Mouse (Mus musculus): ENCODE results near the gene Dcaf11. TPM values are rescaled to one million over a fixed set of nuclear protein-coding genes. Genes with fewer than 3 reads are reported as not detected.

The Dcaf11 gene
- 53.7 and 76.2 TPM in 2 replicates for polyA plus RNA-seq (2021; fragmentation: Nextera tagmentation)
- long read RNA-seq, experiment 1, transcript Dcaf11-202 (15 exons, 2,538 nt) = minor isoform, 42 of 682 reads
- long read RNA-seq, experiment 1, transcript Dcaf11-216 (15 exons, 2,624 nt) = minor isoform, 56 of 682 reads
- long read RNA-seq, experiment 1, transcript Dcaf11-201 (15 exons, 2,601 nt) = minor isoform, 116 of 682 reads
- long read RNA-seq, experiment 1, transcript Dcaf11-206 (14 exons, 2,660 nt) = major isoform, 143 of 682 reads
- long read RNA-seq, experiment 1, partial matches to known transcripts = 158 of 682 reads
- long read RNA-seq, experiment 1, other reads (novel, unspliced or antisense) = 158 of 682 reads
- long read RNA-seq, experiment 2, transcript Dcaf11-216 (15 exons, 2,624 nt) = minor isoform, 8 of 80 reads
- long read RNA-seq, experiment 2, transcript Dcaf11-201 (15 exons, 2,601 nt) = minor isoform, 11 of 80 reads
- long read RNA-seq, experiment 2, transcript Dcaf11-206 (14 exons, 2,660 nt) = major isoform, 14 of 80 reads
- long read RNA-seq, experiment 2, partial matches to known transcripts = 13 of 80 reads
- long read RNA-seq, experiment 2, other reads (novel, unspliced or antisense) = 30 of 80 reads

GRCm38 (mm10) chr14:55559799-55560201, at the start of gene Dcaf11:
Gene Dcaf11, plus strand, starts transcription at chr14:55560006.

DNA sequence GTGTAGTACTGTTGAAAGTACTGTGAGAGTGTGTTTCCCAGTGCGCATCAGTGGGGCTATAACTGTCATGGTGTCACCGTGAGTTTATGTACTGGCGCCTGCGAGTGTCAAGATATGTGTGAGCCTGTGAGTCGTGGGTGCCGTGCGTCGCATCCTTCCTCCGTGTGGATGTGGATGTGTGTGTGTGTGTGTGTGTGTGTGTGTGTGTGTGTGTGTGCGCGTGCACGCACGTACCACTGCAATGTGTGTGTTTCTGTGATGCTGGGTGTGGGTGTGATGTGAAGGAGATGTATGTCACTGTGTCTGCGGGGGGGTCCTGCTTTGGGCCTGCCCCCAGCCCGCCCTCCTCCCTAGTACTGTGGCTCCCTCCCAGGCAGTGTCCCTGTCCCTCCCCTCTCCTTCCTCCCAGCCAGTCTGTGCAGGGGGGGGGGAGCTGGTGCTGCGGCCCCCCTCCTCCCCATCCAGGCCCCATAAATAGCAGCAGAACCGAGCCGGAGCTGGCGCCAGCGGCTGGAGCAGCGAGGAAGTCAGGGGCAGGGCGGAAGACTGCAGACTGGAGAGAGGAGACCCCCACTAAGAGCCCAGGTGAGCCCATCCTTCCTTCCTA, 49.6 kb upstream of the Dcaf11 start, which contains the start of gene Cpne6:
TSS of gene Cpne6 (plus strand) at position 321 of the 607 bp plus-strand sequence.

DNA sequence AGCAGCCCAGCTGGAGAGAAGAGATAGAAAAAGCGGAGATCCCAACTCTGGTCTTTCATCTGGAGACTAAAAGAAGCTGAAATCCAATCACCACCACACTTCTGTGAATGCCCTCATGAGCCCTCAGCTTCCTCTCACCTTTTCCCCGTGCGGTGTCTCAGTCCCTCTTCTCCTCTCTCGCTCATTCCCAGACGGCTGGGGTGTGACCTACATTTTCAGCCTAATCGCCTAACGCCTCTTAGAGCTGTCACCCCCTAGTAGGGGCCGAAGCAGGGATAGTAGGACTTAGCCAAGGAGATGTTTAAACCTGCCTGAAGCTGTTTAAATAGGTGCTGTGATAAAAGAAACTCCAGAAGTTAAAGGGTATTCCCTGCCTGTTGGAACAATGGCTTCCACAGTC, 35.0 kb upstream of the Dcaf11 start, which contains the start of gene Nrl:
TSS of gene Nrl (minus strand) at position 197 of the 400 bp plus-strand sequence.

GRCm38 (mm10) chr14:55540067-55540786, 19.6 kb upstream of the Dcaf11 start, which contains the start of gene Pck2:
Gene Pck2, plus strand, starts transcription at chr14:55540266.

GRCm38 (mm10) chr14:55560202-55561073, 632 bp downstream of the Dcaf11 start, which contains the start of gene A730061H03Rik:
Gene A730061H03Rik, minus strand, starts transcription at chr14:55560406.

DNA sequence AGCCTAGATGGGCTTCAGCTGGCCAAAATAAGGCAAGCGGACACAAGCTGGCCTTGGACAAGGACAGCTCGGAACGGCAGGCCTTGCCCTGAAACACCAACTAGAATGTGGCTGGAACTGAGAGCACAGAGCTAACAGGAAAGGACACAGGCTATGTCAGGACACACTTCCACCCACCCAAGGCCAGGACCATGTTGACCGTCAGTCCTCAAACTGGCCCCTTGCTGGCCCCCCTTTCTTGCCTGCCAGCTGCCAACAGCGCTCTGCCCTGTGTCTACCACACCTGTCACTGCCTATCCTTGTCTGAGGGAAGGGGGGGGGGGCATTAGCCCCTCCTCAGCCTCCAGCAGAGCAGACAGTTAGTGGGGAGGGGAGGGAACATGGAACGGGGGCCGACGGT, 15.5 kb downstream of the Dcaf11 start, which contains the start of gene Fitm1:
TSS of gene Fitm1 (plus strand) at position 316 of the 400 bp plus-strand sequence.

DNA sequence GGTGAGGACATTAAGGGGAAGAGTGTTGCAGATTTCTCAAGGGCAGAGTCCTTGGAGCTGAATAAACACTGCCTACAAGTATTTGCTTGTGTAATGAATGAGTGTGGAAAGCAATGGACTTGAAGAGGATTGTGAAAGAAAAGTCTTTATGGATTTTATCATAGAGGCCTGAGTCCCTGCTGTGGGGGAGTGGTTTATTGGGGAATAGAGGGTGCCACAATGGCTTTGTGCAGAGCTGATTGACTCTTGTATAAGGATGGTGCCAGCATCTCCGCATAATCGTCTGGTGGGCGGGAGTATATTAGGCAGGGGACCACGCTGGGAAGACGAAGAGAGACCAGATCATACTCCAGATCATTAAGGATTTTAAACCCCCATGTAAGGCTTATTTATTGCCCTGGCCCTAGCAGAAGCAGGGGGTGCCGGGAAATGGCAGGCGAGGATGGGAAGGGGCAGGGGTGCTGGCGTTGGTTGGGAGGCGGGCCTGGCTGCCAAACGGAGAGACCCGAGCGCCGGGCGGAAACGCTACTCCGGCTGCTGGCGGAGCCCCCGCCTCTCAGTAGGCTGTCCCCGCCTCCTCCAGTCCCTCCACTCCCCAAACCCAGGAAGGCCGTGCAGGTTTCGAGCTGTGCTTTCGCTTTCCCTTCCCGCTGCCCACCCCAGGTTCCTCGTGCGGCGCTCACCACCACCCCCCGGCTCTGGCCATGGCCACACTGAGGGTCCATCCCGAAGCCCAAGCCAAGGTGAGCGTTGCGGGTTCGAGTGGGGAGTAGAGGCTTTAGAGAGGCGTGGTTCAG, 18.3 kb downstream of the Dcaf11 start, which contains the start of gene Psme1:
TSS of gene Psme1 (plus strand) at position 253 of the 797 bp plus-strand sequence.

DNA sequence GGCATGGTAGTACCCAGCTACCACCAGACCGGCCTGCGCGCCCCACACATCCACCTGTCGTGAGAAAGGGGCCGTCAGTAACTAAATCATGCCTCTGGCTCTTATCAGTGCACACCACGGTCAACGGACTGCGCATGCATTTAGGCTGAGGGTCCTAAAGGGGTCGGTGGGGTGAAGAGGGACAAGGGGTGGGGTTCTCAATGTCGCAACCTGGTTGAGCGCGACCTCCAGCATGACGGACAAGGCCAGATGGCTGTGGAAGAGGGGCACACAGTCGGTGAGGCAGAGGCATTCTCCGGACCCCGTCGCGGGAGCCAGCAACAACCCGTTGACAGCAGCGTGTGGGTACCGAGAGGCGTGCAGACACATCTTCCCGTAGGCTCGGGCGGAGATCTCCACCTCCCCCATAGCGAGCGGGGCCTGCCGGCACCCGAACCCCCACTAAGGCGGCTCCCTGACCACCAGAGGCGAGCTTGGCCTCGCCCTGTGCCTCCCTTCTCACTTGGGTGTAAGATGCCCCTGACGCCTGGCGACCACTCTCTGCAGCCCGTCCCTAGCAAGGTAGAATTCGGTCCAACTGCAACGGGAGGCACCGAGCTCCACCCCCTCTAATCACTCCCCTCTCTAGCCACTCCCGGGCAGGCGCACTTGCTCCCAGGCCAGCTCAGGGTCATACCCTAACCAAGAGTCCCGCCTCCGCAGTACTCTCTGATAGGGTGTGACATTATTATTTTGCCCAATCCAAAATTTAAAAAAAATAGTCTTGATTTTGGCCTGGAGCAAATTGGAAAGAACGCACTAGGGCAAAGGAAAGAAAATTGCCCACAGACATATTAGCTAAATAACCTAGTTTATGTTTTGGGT, 25.1 kb downstream of the Dcaf11 start, which contains the start of gene Emc9:
TSS of gene Emc9 (minus strand) at position 601 of the 864 bp plus-strand sequence.

GRCm38 (mm10) chr14:55590748-55591330, 31.0 kb downstream of the Dcaf11 start, which contains the start of gene Psme2:
Gene Psme2, minus strand, starts transcription at chr14:55591113.

DNA sequence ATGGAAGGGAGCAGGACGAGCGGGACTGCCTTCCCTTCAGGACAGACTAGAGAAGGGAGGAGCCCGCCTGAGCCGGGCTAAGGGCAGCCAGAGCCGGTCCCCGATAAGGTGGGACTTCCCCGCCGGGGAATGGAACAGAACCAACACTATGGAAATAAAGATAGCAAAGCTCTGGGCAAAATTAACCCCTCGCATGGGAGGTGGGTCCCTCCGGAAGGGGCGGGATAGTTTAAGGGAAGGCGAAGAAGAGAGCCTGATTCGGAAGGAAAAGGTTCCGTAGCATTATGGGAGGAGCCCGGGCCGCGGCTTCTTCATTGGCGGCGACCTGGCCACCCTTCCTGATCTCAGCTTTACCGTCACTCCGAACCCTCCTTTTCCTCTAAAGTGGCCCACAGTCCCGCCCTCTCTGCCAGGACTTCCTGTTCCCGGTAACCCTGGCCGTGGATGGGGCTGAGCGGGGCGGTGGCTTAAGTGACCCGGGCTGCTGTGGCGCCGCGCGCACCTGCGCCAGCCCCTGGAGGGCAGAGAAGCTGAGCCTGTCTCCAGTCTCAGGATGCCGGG, 31.6 kb downstream of the Dcaf11 start, which contains the start of gene Rnf31:
TSS of gene Rnf31 (plus strand) at position 378 of the 561 bp plus-strand sequence.

DNA sequence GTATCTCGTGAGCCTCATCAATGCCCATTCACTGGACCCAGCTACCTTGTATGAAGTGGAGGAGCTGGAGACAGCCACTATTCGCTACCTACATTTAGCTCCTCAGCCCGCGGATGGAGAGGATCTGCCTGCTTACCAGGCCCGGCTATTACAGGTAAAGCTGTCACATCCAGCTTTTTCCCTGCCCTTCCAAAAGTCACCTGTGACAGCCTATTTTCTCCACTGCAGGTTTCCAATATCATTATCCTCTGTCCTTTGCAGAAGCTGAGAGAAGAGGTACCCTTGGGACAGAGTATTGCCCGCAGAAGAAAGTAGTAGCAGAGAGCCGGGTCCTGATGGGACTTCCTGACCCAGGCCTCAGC, 43.4 kb downstream of the Dcaf11 start, which contains the start of gene Irf9:
TSS of gene Irf9 (plus strand) at position 301 of the 362 bp plus-strand sequence.

GRCm38 (mm10) chr14:55617822-55618221, 58.0 kb downstream of the Dcaf11 start, which contains the start of gene Rec8:
Gene Rec8, plus strand, starts transcription at chr14:55618037.

Other genes with a start within 250 kb of the Dcaf11 start
- 15.8 and 18.1 TPM in 2 replicates for gene Dhrs4, start 81.2 kb upstream of the Dcaf11 start, polyA plus RNA-seq (2021; fragmentation: Nextera tagmentation)
- 1.8 and 2.5 TPM in 2 replicates for gene Carmil3, start 69.4 kb upstream of the Dcaf11 start, polyA plus RNA-seq (2021; fragmentation: Nextera tagmentation)
- gene Cpne6, start 49.6 kb upstream of the Dcaf11 start, polyA plus RNA-seq (2021; fragmentation: Nextera tagmentation) = 154 and 195 TPM in 2 replicates
- gene Nrl, start 35.0 kb upstream of the Dcaf11 start, polyA plus RNA-seq (2021; fragmentation: Nextera tagmentation) = 0.05 TPM in 1 of 2 replicates, not detected in the other
- 19.1 and 25.6 TPM in 2 replicates for gene Pck2, start 19.7 kb upstream of the Dcaf11 start, polyA plus RNA-seq (2021; fragmentation: Nextera tagmentation)
- 0.48 TPM in 1 of 2 replicates, not detected in the other for gene A730061H03Rik, start 400 bp downstream of the Dcaf11 start, polyA plus RNA-seq (2021; fragmentation: Nextera tagmentation)
- not detected in 2 replicates for gene Fitm1, start 15.6 kb downstream of the Dcaf11 start, polyA plus RNA-seq (2021; fragmentation: Nextera tagmentation)
- gene Psme1, start 18.1 kb downstream of the Dcaf11 start, polyA plus RNA-seq (2021; fragmentation: Nextera tagmentation) = 49.1 and 53.6 TPM in 2 replicates
- 112 and 145 TPM in 2 replicates for gene Emc9, start 25.3 kb downstream of the Dcaf11 start, polyA plus RNA-seq (2021; fragmentation: Nextera tagmentation)
- gene Psme2, start 31.1 kb downstream of the Dcaf11 start, polyA plus RNA-seq (2021; fragmentation: Nextera tagmentation) = 98.6 and 102 TPM in 2 replicates
- gene Rnf31, start 31.7 kb downstream of the Dcaf11 start, polyA plus RNA-seq (2021; fragmentation: Nextera tagmentation) = 7.8 and 9.4 TPM in 2 replicates
- 4.2 and 4.3 TPM in 2 replicates for gene Irf9, start 43.6 kb downstream of the Dcaf11 start, polyA plus RNA-seq (2021; fragmentation: Nextera tagmentation)
- 0.65 and 1.0 TPM in 2 replicates for gene Rec8, start 58.0 kb downstream of the Dcaf11 start, polyA plus RNA-seq (2021; fragmentation: Nextera tagmentation)
- gene Ipo4, start 76.0 kb downstream of the Dcaf11 start, polyA plus RNA-seq (2021; fragmentation: Nextera tagmentation) = 40.6 and 51.1 TPM in 2 replicates
- 0.55 TPM in 1 of 2 replicates, not detected in the other for gene Gm49378, start 77.9 kb downstream of the Dcaf11 start, polyA plus RNA-seq (2021; fragmentation: Nextera tagmentation)
- gene Tm9sf1, start 83.8 kb downstream of the Dcaf11 start, polyA plus RNA-seq (2021; fragmentation: Nextera tagmentation) = 24.9 and 28.7 TPM in 2 replicates
- gene Tssk4, start 90.2 kb downstream of the Dcaf11 start, polyA plus RNA-seq (2021; fragmentation: Nextera tagmentation) = 0.11 and 0.22 TPM in 2 replicates
- gene Mdp1, start 100.5 kb downstream of the Dcaf11 start, polyA plus RNA-seq (2021; fragmentation: Nextera tagmentation) = 55.6 and 68.7 TPM in 2 replicates
- 21.2 and 26.0 TPM in 2 replicates for gene Gmpr2, start 111.9 kb downstream of the Dcaf11 start, polyA plus RNA-seq (2021; fragmentation: Nextera tagmentation)
- 603 and 676 TPM in 2 replicates for gene Nedd8, start 112.1 kb downstream of the Dcaf11 start, polyA plus RNA-seq (2021; fragmentation: Nextera tagmentation)
- 12.0 and 12.5 TPM in 2 replicates for gene Tinf2, start 121.8 kb downstream of the Dcaf11 start, polyA plus RNA-seq (2021; fragmentation: Nextera tagmentation)
- gene Tgm1, start 153.9 kb downstream of the Dcaf11 start, polyA plus RNA-seq (2021; fragmentation: Nextera tagmentation) = not detected in 2 replicates
- 37.3 and 41.7 TPM in 2 replicates for gene Rabggta, start 162.3 kb downstream of the Dcaf11 start, polyA plus RNA-seq (2021; fragmentation: Nextera tagmentation)
- gene Dhrs1, start 185.7 kb downstream of the Dcaf11 start, polyA plus RNA-seq (2021; fragmentation: Nextera tagmentation) = 121 and 123 TPM in 2 replicates
- 7.6 and 7.7 TPM in 2 replicates for gene Nop9, start 185.7 kb downstream of the Dcaf11 start, polyA plus RNA-seq (2021; fragmentation: Nextera tagmentation)
- gene Cideb, start 198.5 kb downstream of the Dcaf11 start, polyA plus RNA-seq (2021; fragmentation: Nextera tagmentation) = 4.6 and 5.6 TPM in 2 replicates
- gene Ltb4r2, start 201.4 kb downstream of the Dcaf11 start, polyA plus RNA-seq (2021; fragmentation: Nextera tagmentation) = 0.40 and 0.45 TPM in 2 replicates
- not detected in 2 replicates for gene Ltb4r1, start 206.0 kb downstream of the Dcaf11 start, polyA plus RNA-seq (2021; fragmentation: Nextera tagmentation)
- gene Adcy4, start 224.1 kb downstream of the Dcaf11 start, polyA plus RNA-seq (2021; fragmentation: Nextera tagmentation) = 1.2 and 2.1 TPM in 2 replicates
- 0.34 TPM in 1 of 2 replicates, not detected in the other for gene Ripk3, start 228.9 kb downstream of the Dcaf11 start, polyA plus RNA-seq (2021; fragmentation: Nextera tagmentation)

All from left cerebral cortex, adult 6 months (tissue).